Mouse (Mus musculus): ENCODE measurements around the gene Gm49333. TPM values are rescaled to one million over a fixed set of nuclear protein-coding genes. Genes with fewer than 3 reads are reported as not detected.
A peak's percentile ranks its signal among the peaks of the same experiment; 100 is the strongest.

Gene Gm49333
- total RNA-seq, 2 experiments from 2014 or later, result not detected

DNA sequence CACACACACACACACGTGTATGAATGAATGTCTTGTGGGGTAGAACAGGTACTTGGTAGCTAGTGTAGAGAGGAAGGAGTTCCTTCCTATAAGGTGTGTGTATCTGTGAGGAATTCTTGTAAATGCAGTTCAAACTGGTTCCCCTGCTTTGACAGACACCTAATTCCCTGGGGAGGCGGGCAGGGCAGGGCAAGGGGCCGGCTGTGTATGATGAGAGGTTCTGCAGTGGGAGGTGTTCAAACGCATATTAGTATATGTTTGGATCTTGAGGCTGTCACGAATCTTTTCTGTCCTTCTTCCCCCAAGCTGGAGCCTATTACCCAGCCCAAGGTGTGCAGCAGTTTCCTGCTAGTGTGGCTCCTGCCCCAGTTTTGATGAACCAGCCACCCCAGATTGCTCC lies 66.0 kb downstream of the Gm49333 start:
- no peak for DNase-seq (ENCODE audit: low spot score in 2 of 2)

DNA sequence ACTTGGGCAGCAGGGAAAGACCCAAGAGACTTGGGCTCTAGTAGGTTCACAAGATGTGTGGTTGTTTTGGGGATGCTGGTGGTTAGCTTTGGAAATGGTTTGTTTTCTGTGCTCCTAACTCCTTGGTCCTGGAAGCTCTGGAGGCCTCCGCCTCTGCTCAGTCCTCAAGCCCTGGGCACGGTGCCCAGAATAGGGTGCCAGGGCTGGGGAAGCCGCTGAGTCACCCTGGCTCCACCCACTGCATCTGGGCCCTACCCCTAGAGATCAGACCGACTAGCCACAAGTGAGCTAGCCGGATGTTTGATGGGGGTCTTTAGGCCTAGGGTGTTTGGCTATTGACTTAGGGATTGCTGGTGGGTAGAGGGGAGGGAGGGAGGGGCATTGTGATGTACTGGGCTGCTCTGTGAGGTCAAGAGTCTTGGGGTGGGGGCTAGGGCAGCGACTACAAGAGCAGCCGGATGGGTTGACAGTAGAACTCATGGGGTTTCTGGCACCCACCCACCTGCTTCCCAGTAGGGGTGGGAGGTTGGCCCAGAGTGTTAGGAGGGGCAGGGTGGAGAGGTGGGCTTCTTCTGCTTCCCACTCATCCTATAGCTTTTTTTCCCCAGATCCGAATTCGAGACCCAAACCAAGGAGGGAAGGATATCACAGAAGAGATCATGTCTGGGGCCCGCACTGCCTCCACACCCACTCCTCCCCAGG lies 66.7 kb downstream of the Gm49333 start:
- DNase-seq (ENCODE audit: low spot score in 2 of 2), result peak; percentile 84 to 90

DNA sequence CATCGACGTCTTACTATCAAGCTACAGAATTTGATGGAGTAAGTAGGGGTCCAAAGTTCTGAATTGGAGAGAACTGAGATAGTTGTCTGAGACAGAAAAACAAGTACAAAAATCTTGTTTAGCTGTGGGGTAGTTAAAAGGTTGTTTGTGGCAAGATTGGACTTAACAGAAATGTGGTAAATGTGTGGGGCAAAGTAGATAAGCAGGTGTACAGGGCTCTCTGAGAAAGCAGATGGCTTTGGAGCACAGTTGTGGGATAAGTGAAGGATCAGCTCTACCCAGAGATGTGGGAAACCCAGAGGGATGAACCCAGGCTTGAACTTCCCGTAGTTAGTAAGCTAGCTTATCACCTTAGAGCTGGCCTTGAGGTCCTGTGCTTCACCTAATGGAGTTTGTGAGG lies 79.4 kb downstream of the Gm49333 start:
- DNase-seq (ENCODE audit: low spot score in 2 of 2), result no peak

DNA sequence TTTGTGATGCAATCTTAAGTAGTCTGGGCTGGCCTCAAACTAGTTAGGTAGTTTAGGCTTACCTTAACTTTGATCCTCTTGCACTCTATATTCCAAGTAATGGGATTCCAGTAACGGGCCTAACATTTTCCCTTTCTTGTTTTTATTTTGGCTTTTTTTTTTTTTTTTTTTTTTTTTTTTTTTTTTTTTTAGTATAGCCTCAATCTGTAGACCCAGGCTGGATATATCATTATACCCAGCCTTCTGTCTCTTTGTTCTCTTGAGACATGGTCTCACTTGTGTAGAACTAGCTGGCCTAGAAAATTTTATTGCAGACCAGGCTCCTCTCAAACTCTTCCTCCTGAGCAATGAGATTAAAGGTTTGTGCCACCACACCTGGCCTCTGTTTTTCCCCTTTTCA lies 80.2 kb downstream of the Gm49333 start:
- DNase-seq (ENCODE audit: low spot score in 2 of 2), result no peak

DNA sequence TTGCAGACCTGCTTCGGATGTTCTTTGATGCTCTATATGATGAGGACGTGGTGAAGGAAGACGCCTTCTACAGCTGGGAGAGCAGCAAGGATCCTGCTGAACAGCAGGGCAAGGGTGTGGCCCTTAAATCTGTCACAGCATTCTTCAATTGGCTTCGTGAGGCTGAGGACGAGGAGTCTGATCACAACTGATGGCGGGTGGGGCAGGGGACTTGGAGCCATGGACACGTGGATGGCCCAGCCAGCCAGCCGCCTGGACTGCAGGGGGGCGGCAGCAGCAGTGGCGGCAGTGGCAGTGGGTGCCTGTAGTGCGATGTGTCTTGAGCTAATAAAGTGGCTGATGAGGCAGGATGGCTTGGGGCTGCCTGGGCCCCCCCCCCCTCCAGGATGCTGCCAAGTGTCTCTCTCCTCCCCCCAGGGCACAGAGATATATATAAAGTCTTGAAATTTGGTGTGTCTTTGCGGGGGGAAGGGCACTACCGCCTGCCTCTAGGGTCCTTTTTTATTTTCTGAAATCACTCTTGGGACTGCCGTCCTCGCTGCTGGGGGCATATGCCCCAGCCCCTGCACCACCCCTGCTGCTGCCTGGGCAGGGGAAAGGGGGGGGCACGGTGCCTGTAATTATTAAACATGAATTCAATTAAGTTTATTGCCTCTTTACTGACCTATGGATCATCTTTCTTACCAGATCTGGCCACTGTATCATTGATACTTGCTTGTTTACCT lies 81.0 kb downstream of the Gm49333 start:
- DNase-seq (ENCODE audit: low spot score in 2 of 2), result no peak

DNA sequence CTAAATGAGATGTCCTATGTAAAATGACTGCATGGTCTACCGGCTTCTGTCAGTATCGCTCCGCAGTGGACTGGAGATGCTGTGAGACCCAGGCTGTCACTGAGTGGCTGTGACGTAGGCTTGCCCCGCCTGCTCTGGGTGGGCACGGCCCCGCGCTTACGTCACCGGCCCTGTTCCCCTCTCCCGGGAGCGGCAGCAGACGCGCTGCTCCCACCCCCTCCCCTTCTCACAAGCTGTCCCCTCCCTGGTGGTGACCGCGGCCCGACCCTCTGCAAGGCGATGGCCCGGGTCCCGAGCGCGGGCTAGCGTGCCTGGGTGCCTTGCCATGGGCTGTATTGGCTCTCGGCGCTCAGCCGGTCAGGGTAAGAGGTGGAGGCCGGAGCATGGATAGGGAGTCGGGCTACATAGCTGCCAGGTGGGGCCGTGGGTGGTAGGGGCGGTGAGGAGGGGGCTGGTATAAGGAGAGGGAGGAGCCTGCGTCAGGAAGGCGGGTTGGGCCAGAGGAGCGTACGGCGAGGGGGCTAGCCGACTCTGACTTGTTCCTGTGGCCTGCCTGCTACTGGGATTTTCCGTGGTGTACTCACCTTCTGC lies 81.8 kb downstream of the Gm49333 start, which contains the start of gene Fam131a:
Gene Fam131a, plus strand, starts transcription at position 131 of the 591 bp plus-strand sequence.
- DNase-seq (ENCODE audit: low spot score in 2 of 2), result peak; percentile 86

DNA sequence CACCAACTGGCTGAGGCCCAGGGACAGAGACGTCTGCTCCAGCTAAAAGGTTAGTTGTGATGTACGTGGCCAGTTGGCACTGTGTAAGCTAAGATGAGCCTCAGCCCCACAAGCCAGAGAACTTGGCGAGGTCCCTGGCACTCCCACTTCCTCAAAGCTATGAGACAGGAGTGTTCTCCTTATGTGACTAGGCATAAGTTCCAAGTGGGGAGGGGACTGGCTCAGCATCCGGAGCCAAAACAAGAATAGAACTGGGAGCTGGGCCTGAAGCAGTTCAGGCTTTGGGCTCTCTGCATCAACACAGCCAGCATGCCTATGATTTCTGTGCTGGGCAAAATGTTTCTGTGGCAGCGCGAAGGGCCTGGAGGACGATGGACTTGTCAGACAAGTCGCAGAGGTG lies 83.4 kb downstream of the Gm49333 start:
- no peak for DNase-seq (ENCODE audit: low spot score in 2 of 2)

Small RNA genes lying within 50 kb of the gene (microRNA-seq; reads per million reads assigned to microRNA genes)
- gene Mir1224 (ENCODE audit: borderline number of aligned reads in 2 of 2), result 5.7 to 19.0 reads per million in 2 experiments

Other genes with a start within 250 kb of the Gm49333 start
- gene Abcc5, start 185.2 kb upstream of the Gm49333 start, total RNA-seq (2021), result 10 to 100 TPM; 77.9 to 95.5 TPM
- gene Eif2b5, start 112.8 kb upstream of the Gm49333 start, total RNA-seq (2021), result 10 to 100 TPM; 58.2 to 60.1 TPM
- gene Dvl3, start 94.6 kb upstream of the Gm49333 start, total RNA-seq (2021), result 10 to 100 TPM; 40.1 to 44.5 TPM
- gene Ap2m1, start 76.1 kb upstream of the Gm49333 start, total RNA-seq (2021), result 100 to 1,000 TPM; 277 to 333 TPM
- gene Abcf3, start 63.0 kb upstream of the Gm49333 start, total RNA-seq (2021), result 10 to 100 TPM; 94.3 to 94.4 TPM
- gene Vwa5b2, start 22.1 kb upstream of the Gm49333 start, total RNA-seq (2021), result 1 to 10 TPM; 1.1 to 1.2 TPM
- 10 to 100 TPM in 1 of 2 experiments, 1 to 10 TPM in 1; 9.4 to 10.2 TPM for gene Eef1akmt4, start within 50 bp of the Gm49333 start, total RNA-seq (2021)
- gene Alg3, start 125 bp downstream of the Gm49333 start, total RNA-seq (2021), result 10 to 100 TPM; 24.8 to 31.2 TPM
- gene Camk2n2, start 9.7 kb downstream of the Gm49333 start, total RNA-seq (2021), result 100 to 1,000 TPM in 1 of 2 experiments, 10 to 100 TPM in 1; 45.6 to 212 TPM
- 10 to 100 TPM in 1 of 2 experiments, 1 to 10 TPM in 1; 9.4 to 17.1 TPM for gene Ece2, start 18.2 kb downstream of the Gm49333 start, total RNA-seq (2021)
- 100 to 1,000 TPM; 265 to 268 TPM for gene Psmd2, start 40.0 kb downstream of the Gm49333 start, total RNA-seq (2021)
- gene Eif4g1, start 56.7 kb downstream of the Gm49333 start, total RNA-seq (2021), result 100 to 1,000 TPM; 358 to 386 TPM
- 10 to 100 TPM; 11.7 to 16.1 TPM for gene Fam131a, start 81.6 kb downstream of the Gm49333 start, total RNA-seq (2021)
- 10 to 100 TPM; 28.0 to 37.1 TPM for gene Polr2h, start 106.1 kb downstream of the Gm49333 start, total RNA-seq (2021)
- gene Clcn2, start 106.1 kb downstream of the Gm49333 start, total RNA-seq (2021), result 10 to 100 TPM; 16.8 to 52.6 TPM
- 10 to 100 TPM in 1 of 2 experiments, 1 to 10 TPM in 1; 9.7 to 12.4 TPM for gene Chrd, start 121.5 kb downstream of the Gm49333 start, total RNA-seq (2021)
- 1 to 10 TPM; 1.2 to 4.2 TPM for gene Thpo, start 122.9 kb downstream of the Gm49333 start, total RNA-seq (2021)